9 mouse cellular contexts compared by ENCODE assay signal in genomic region chr5:20773341-20773740, GRCm38 (mm10).
A peak's percentile ranks its signal among the peaks of the same experiment; 100 is the strongest.
DNase-seq lines count a peak whose midpoint lies in the region; ATAC-seq lines count a peak whose summit lies in the region.
"Had no signal": no experiment of that assay in that cellular context is flagged by ENCODE, and none has a peak within 500 bp of the region (broad histone marks: within the 10 kb centered on the region; RNA-seq: fewer than 3 reads in every experiment).

No protein-coding gene starts in this region.

- H3K27ac ChIP-seq in forebrain, embryonic 13.5 days, result no peak overlapping the region
- no peak overlapping the region for H3K27ac ChIP-seq in forebrain, embryonic 12.5 days

- 75% methylated on average over 3 of the region's 3 CpGs for WGBS in forebrain, embryonic 13.5 days
- 70% methylated on average over 3 of the region's 3 CpGs for WGBS in forebrain, embryonic 12.5 days

- H3K9me3 ChIP-seq in forebrain, embryonic 13.5 days (replicated peaks), result no peaks in the 10 kb centered on the region
- H3K9me3 ChIP-seq in forebrain, embryonic 12.5 days, result no peaks in the 10 kb centered on the region
- H3K9me3 ChIP-seq: megakaryocyte, embryonic 14.5 days had no signal

- peak; percentile 67 to 74 for DNase-seq in left cerebral cortex, postnatal 14 days (ENCODE audit: low spot score in 2 of 2)
- DNase-seq in left cerebral cortex, postnatal 4 days, result no peak
- DNase-seq in ZHBTc4 (ENCODE audit: low read depth, low spot score), result peak; percentile 58
- DNase-seq in lung, postnatal 14 days, result peak; percentile 51
- no peak for DNase-seq in frontal cortex, postnatal 36 days (ENCODE audit: low spot score in 2 of 2)
- DNase-seq in ovary, postnatal 10 days (ENCODE audit: low spot score), result no peak

- intact Hi-C loops in left cerebral cortex, postnatal 14 days (cut with DNase I), result loop anchor here (10.0 kb wide), 1 partner anchor 1249 kb away; no protein-coding TSS in a partner anchor
- intact Hi-C loops in left cerebral cortex, postnatal 4 days (cut with DNase I), result loop anchor here (10.0 kb wide), 1 partner anchor 1249 kb away; no protein-coding TSS in a partner anchor

- no peak overlapping the region for H3K4me2 ChIP-seq in forebrain, embryonic 13.5 days
- no peak overlapping the region for H3K4me2 ChIP-seq in forebrain, embryonic 12.5 days

- H3K9ac ChIP-seq in forebrain, embryonic 13.5 days, result no peak overlapping the region
- no peak overlapping the region for H3K9ac ChIP-seq in forebrain, embryonic 12.5 days

- peaks cover 19% of the 10 kb centered on the region for H3K36me3 ChIP-seq in forebrain, embryonic 13.5 days (ENCODE audit: poor library complexity, severe bottlenecking)
- H3K36me3 ChIP-seq in forebrain, embryonic 12.5 days (replicated peaks), result peaks cover 16% of the 10 kb centered on the region

- no peak overlapping the region for H3K4me3 ChIP-seq in forebrain, embryonic 13.5 days
- H3K4me3 ChIP-seq in forebrain, embryonic 12.5 days (replicated peaks), result no peak overlapping the region
- H3K4me3 ChIP-seq: megakaryocyte, embryonic 14.5 days had no signal

- no peaks in the 10 kb centered on the region for H3K27me3 ChIP-seq in forebrain, embryonic 13.5 days
- no peaks in the 10 kb centered on the region for H3K27me3 ChIP-seq in forebrain, embryonic 12.5 days
- H3K27me3 ChIP-seq: megakaryocyte, embryonic 14.5 days had no signal

- peak; percentile 59 for ATAC-seq in forebrain, embryonic 13.5 days
- no peak for ATAC-seq in forebrain, embryonic 12.5 days (ENCODE audit: low FRiP score)

- no peaks in the 10 kb centered on the region for H3K4me1 ChIP-seq in forebrain, embryonic 13.5 days
- no peaks in the 10 kb centered on the region for H3K4me1 ChIP-seq in forebrain, embryonic 12.5 days

Comparison
In these comparisons a context has a peak if more than half of its experiments do, and no peak if none do; other contexts are left out.
1. DNase-seq: peak in left cerebral cortex, postnatal 14 days (2 of 2), ZHBTc4 (single experiment) and lung, postnatal 14 days (single experiment); none in left cerebral cortex, postnatal 4 days (single experiment), frontal cortex, postnatal 36 days (0 of 2) and ovary, postnatal 10 days (single experiment).